Comparison of ENCODE assay signal across 27 mouse cellular contexts in genomic region chr1:23097996-23098395, GRCm38 (mm10). TPM values are rescaled to one million over a fixed set of nuclear protein-coding genes. Genes with fewer than 3 reads are reported as not detected.
A peak's percentile ranks its signal among the peaks of the same experiment; 100 is the strongest.
DNase-seq lines count a peak whose midpoint lies in the region; ATAC-seq and TF ChIP-seq lines count a peak whose summit lies in the region.
"Had no signal": no experiment of that assay in that cellular context is flagged by ENCODE, and none has a peak within 500 bp of the region (broad histone marks: within the 10 kb centered on the region; RNA-seq: fewer than 3 reads in every experiment).

No protein-coding gene starts in this region.

- H3K9me3 ChIP-seq in lung, postnatal 0 days (ENCODE audit: low read length): no peaks in the 10 kb centered on the region
- H3K9me3 ChIP-seq: embryonic facial prominence, embryonic 13.5 days; heart, embryonic 10.5 days; midbrain, embryonic 12.5 days; neural tube, embryonic 12.5 days had no signal

- H3K4me1 ChIP-seq in lung, postnatal 0 days (ENCODE audit: insufficient read depth, low read depth, low read length): no peaks in the 10 kb centered on the region
- H3K4me1 ChIP-seq: embryonic facial prominence, embryonic 13.5 days; heart, embryonic 10.5 days; hindbrain, embryonic 10.5 days; limb, embryonic 12.5 days; liver, embryonic 13.5 days; midbrain, embryonic 12.5 days; neural tube, embryonic 12.5 days had no signal

- no peak for DNase-seq in frontal cortex, adult 2 months (ENCODE audit: extremely low spot score in 1 of 2, low spot score in 1 of 2)
- peak; percentile 87 for DNase-seq in brain, adult 2 months (ENCODE audit: low read depth, low spot score)
- DNase-seq in cerebellum, adult 11 months: peak; percentile 32
- peak; percentile 27 to 68 for DNase-seq in cerebellum, postnatal 14 days
- no peak for DNase-seq in gastrocnemius, postnatal 10 days
- DNase-seq in lung, postnatal 0 days (ENCODE audit: low spot score): no peak
- DNase-seq: adrenal gland, postnatal 25 days; kidney, adult 11 months; liver, embryonic 13.5 days; lung, embryonic 14.5 days; right cerebral cortex, postnatal 4 days had no signal

- TF ChIP-seq CTCF in lung, postnatal 0 days (IDR thresholded peaks at IDR 0.05): no peak

- no peak for TF ChIP-seq EP300 in lung, postnatal 0 days (IDR thresholded peaks at IDR 0.05)

- no peaks in the 10 kb centered on the region for H3K36me3 ChIP-seq in lung, postnatal 0 days (ENCODE audit: insufficient read depth, low read length)
- H3K36me3 ChIP-seq: embryonic facial prominence, embryonic 13.5 days; heart, embryonic 10.5 days; hindbrain, embryonic 10.5 days; limb, embryonic 12.5 days; liver, embryonic 13.5 days; midbrain, embryonic 12.5 days; neural tube, embryonic 12.5 days had no signal

- WGBS in lung, postnatal 0 days: 68% methylated on average over 4 of the region's 4 CpGs

- H3K9ac ChIP-seq in lung, postnatal 0 days (replicated peaks; ENCODE audit: low read depth): no peak overlapping the region
- H3K9ac ChIP-seq: embryonic facial prominence, embryonic 13.5 days; limb, embryonic 12.5 days; liver, embryonic 13.5 days; lung, embryonic 14.5 days; midbrain, embryonic 12.5 days; neural tube, embryonic 12.5 days had no signal

- no peak overlapping the region for H3K4me3 ChIP-seq in lung, postnatal 0 days (ENCODE audit: low read depth, low read length)
- H3K4me3 ChIP-seq: embryonic facial prominence, embryonic 13.5 days; heart, embryonic 10.5 days; hindbrain, embryonic 10.5 days; limb, embryonic 12.5 days; liver, embryonic 13.5 days; midbrain, embryonic 12.5 days; neural tube, embryonic 12.5 days had no signal

- no peaks in the 10 kb centered on the region for H3K27me3 ChIP-seq in lung, postnatal 0 days (replicated peaks; ENCODE audit: insufficient read depth, low read length)
- H3K27me3 ChIP-seq: embryonic facial prominence, embryonic 13.5 days; limb, embryonic 12.5 days; liver, embryonic 13.5 days; midbrain, embryonic 12.5 days; neural tube, embryonic 12.5 days had no signal

- no peak overlapping the region for H3K27ac ChIP-seq in lung, postnatal 0 days (ENCODE audit: low read length)
- H3K27ac ChIP-seq: embryonic facial prominence, embryonic 13.5 days; heart, embryonic 10.5 days; hindbrain, embryonic 10.5 days; kidney, postnatal 0 days; limb, embryonic 12.5 days; liver, embryonic 13.5 days; midbrain, embryonic 12.5 days; neural tube, embryonic 12.5 days; stomach, postnatal 0 days had no signal

- peak; percentile 38; the same call in 1 of the 2 replicates for ATAC-seq in frontal cortex, adult (ENCODE audit: low TSS enrichment)
- no peak for ATAC-seq in lung, postnatal 0 days
- ATAC-seq: Patski had no signal

- no peak overlapping the region for H3K4me2 ChIP-seq in lung, postnatal 0 days (replicated peaks; ENCODE audit: low read depth, low read length)
- H3K4me2 ChIP-seq: embryonic facial prominence, embryonic 13.5 days; limb, embryonic 12.5 days; liver, embryonic 13.5 days; lung, embryonic 14.5 days; midbrain, embryonic 12.5 days; neural tube, embryonic 12.5 days had no signal

RNA-seq across cellular contexts. Expression of gene 4933415F23Rik, which starts 4.1 kb away (rescaled TPM):
- polyA plus RNA-seq in frontal cortex, adult 2 months (2012; rRNA removed): not detected in 2 replicates
- under 1 TPM; 0.29 to 0.52 TPM for total RNA-seq in gastrocnemius, postnatal 10 days (2021)
- polyA plus RNA-seq in lung, postnatal 0 days (2015; fragmentation: Nextera tagmentation; extraction: Ambion mirVana): not detected in 2 replicates
- total RNA-seq: adrenal gland, postnatal 25 days; common myeloid progenitor, adult 5-6 weeks; ES-E14; left cerebral cortex, adult 8-10 months; megakaryocyte progenitor cell, adult 5-6 weeks; monocyte, adult 5-6 weeks had no signal
- polyA plus RNA-seq: embryonic facial prominence, embryonic 13.5 days; heart, embryonic 10.5 days; heart, postnatal 0 days; hindbrain, embryonic 10.5 days; kidney, postnatal 0 days; limb, embryonic 12.5 days; liver, embryonic 13.5 days; lung, embryonic 14.5 days; midbrain, embryonic 12.5 days; neural tube, embryonic 12.5 days; Patski; stomach, postnatal 0 days had no signal

Comparison
In these comparisons a context has a peak if more than half of its experiments do, and no peak if none do; other contexts are left out.
1. DNase-seq: peak in brain, adult 2 months (single experiment), cerebellum, adult 11 months (single experiment) and cerebellum, postnatal 14 days (2 of 2); none in frontal cortex, adult 2 months (0 of 2), gastrocnemius, postnatal 10 days (single experiment) and lung, postnatal 0 days (single experiment).